Mouse (Mus musculus) layer of hippocampus, postnatal 10 days (tissue): Measurements from ENCODE around the gene Prkar1b. TPM values are rescaled to one million over a fixed set of nuclear protein-coding genes. Genes with fewer than 3 reads are reported as not detected.
A peak's percentile ranks its signal among the peaks of the same experiment; 100 is the strongest.

Source experiments
- DNase-seq, 2 experiments: peaks; one replicate each; pipeline ENCODE4 v3.0.0; 2021; ENCODE audit warnings: low spot score in 2 of 2
- total RNA-seq, 2 experiments: library from RNA; stranded (reverse); gene quantifications; 2 replicates each; pipeline ENCODE4 v1.2.3; 2021

The Prkar1b gene
- total RNA-seq, 2 experiments from 2014 or later: 404 to 409 TPM

GRCm38 (mm10) chr5:139146476-139147075, 3.2 kb downstream of the Prkar1b start:
- DNase-seq: no peak

GRCm38 (mm10) chr5:139145726-139146125, 4.1 kb downstream of the Prkar1b start:
- DNase-seq: no peak

GRCm38 (mm10) chr5:139143890-139144289, 5.9 kb downstream of the Prkar1b start:
- DNase-seq: no peak

GRCm38 (mm10) chr5:139141326-139141725, 8.5 kb downstream of the Prkar1b start:
- peak in 1 of 2 experiments; percentile 41 for DNase-seq

GRCm38 (mm10) chr5:139140589-139140988, 9.2 kb downstream of the Prkar1b start:
- no peak for DNase-seq

GRCm38 (mm10) chr5:139138926-139139472, 10.8 kb downstream of the Prkar1b start:
- no peak for DNase-seq

GRCm38 (mm10) chr5:139138261-139138925, 11.4 kb downstream of the Prkar1b start:
- DNase-seq: peak; percentile 62 to 70

- no peak for DNase-seq
Measured at GRCm38 (mm10) chr5:139137176-139137575, 12.6 kb downstream of the Prkar1b start.

- DNase-seq: no peak
Measured at GRCm38 (mm10) chr5:139136341-139136740, 13.5 kb downstream of the Prkar1b start.

- DNase-seq: no peak
Measured at GRCm38 (mm10) chr5:139134501-139134900, 15.3 kb downstream of the Prkar1b start.

- DNase-seq: no peak
Measured at GRCm38 (mm10) chr5:139130351-139130750, 19.4 kb downstream of the Prkar1b start.

GRCm38 (mm10) chr5:139129572-139130151, 20.1 kb downstream of the Prkar1b start:
- DNase-seq: peak; percentile 47 to 65

- peak in 1 of 2 experiments; percentile 27 for DNase-seq
Measured at GRCm38 (mm10) chr5:139129078-139129477, 20.7 kb downstream of the Prkar1b start.

GRCm38 (mm10) chr5:139128476-139129065, 21.2 kb downstream of the Prkar1b start:
- no peak for DNase-seq

- DNase-seq: no peak
Measured at GRCm38 (mm10) chr5:139125717-139126116, 24.1 kb downstream of the Prkar1b start.

- no peak for DNase-seq
Measured at GRCm38 (mm10) chr5:139118961-139119276, 30.9 kb downstream of the Prkar1b start.

GRCm38 (mm10) chr5:139118139-139118960, 31.5 kb downstream of the Prkar1b start:
- no peak for DNase-seq

GRCm38 (mm10) chr5:139115507-139115906, 34.3 kb downstream of the Prkar1b start:
- no peak for DNase-seq

- DNase-seq: no peak
Measured at GRCm38 (mm10) chr5:139114876-139115275, 34.9 kb downstream of the Prkar1b start.

GRCm38 (mm10) chr5:139112418-139112817, 37.4 kb downstream of the Prkar1b start:
- no peak for DNase-seq

- DNase-seq: no peak
Measured at GRCm38 (mm10) chr5:139111991-139112390, 37.8 kb downstream of the Prkar1b start.
